Mouse (Mus musculus): ENCODE data around the gene Tmem170b.

GRCm38 (mm10) chr13:41675966-41676835, 70.5 kb downstream of the Tmem170b start:
- TF ChIP-seq CTCF (IDR thresholded peaks at IDR 0.05; ENCODE audit: borderline replicate concordance, insufficient read depth, low read length) (no peak), POLR2A (IDR thresholded peaks at IDR 0.05; ENCODE audit: low read depth, low read length) (no peak)

Measured in embryonic fibroblast, embryonic 13.5 days (primary cell).